Mouse (Mus musculus) pancreas, adult 10 weeks (tissue): ENCODE results near the gene Evi2b. TPM values are rescaled to one million over a fixed set of nuclear protein-coding genes. Genes with fewer than 3 reads are reported as not detected.

Experiments used
- polyA plus RNA-seq: library from polyadenylated mRNA; stranded (reverse); fragments of 350-450 nt; fragmentation: Illumina TruSeq; extraction: RNeasy Lipid Tissue Mini Kit (QIAGEN cat#74804); gene quantifications from one replicate; pipeline ENCODE4 v1.2.3, GENCODE M21; 2015; ENCODE audit warnings: low read depth, low replicate concordance; ENCODE audit not compliant: insufficient read depth

Evi2b gene
- polyA plus RNA-seq = 0.52 TPM

DNA sequence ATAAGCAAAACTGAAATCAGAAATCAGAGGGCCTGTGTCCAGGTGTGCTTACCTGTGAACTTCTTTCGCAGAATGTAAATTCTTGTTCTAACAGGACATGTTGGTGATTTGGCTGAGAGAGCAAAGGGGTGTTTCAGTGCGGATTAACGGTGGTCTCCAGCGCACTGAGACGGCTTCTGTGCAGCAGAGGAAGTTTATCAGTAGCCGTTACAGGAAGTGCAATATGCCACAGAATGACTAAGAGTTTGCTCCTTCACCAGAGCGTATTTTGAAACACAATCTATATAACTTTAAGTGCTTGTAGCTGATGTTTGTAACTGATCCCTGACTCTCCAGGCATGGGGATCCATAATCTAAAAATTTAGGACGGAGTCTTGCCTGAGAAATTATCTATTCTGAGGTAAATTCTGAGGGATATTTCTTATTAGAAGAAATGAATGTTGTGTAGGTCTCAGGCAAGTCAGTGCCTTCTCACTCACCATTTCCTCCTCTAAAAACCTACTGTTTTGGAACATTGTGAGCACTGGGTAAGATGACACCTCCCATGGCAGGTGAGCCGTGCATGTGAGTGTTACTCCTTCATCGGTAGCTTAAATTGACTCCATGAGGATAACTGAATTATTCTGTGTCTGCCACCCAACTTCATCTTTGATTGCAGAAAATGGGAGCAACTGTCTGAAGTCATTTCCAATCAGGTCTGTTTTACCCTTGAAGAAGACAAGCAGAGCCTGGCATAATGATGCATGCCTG, at the start of gene Evi2b:
Gene Evi2b (minus strand): TSS at position 203 of the 750 bp plus-strand sequence.

DNA sequence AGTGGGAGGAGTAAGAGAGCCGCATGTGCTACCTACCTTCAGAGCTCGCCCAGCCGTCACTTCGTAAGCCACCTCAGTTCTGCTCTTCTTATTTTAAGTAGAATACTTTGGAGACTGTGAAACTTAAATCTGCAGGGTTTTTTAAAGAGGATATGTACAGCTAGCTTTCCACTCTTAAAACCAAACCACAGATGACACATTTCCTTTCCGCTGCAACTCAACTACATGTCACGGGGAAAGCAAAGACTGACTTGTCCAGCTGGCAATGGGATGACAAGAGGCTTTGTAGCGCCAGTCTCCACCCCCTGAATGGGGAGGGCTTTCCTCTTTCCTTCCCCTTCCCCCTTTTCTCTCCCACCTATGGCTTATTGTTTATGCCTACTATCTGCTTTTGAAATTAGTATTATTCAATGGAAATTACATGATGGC, 6.8 kb upstream of the Evi2b start, which contains the start of the genes Evi2 and Evi2a:
Gene Evi2 (minus strand): TSS at position 257 of the 429 bp plus-strand sequence.
Gene Evi2a (minus strand): TSS at position 277 of the 429 bp plus-strand sequence.

GRCm38 (mm10) chr11:79503845-79504244, 19.7 kb downstream of the Evi2b start, which contains the start of gene Omg:
TSS of gene Omg (minus strand) at chr11:79504084.

Other genes with a start within 250 kb of the Evi2b start
- not detected for gene Gm9964, start 226.9 kb downstream of the Evi2b start, polyA plus RNA-seq
- 3.9 TPM for gene Nf1, start 184.1 kb downstream of the Evi2b start, polyA plus RNA-seq
- not detected for gene Omg, start 19.7 kb downstream of the Evi2b start, polyA plus RNA-seq
- 0.31 TPM for gene Evi2, start 6.8 kb upstream of the Evi2b start, polyA plus RNA-seq
- gene Evi2a, start 6.8 kb upstream of the Evi2b start, polyA plus RNA-seq = 1.3 TPM
- 2.3 TPM for gene Rab11fip4, start 67.5 kb upstream of the Evi2b start, polyA plus RNA-seq